Mouse (Mus musculus) retina, postnatal 7 days (tissue): ENCODE measurements around the gene Btbd6.
A peak's percentile ranks its signal among the peaks of the same experiment; 100 is the strongest.

Source experiments
- DNase-seq: peaks from one replicate; pipeline ENCODE4 v3.0.0-alpha.2; 2012; ENCODE audit warnings: low read depth, low spot score

Gene Btbd6

DNA sequence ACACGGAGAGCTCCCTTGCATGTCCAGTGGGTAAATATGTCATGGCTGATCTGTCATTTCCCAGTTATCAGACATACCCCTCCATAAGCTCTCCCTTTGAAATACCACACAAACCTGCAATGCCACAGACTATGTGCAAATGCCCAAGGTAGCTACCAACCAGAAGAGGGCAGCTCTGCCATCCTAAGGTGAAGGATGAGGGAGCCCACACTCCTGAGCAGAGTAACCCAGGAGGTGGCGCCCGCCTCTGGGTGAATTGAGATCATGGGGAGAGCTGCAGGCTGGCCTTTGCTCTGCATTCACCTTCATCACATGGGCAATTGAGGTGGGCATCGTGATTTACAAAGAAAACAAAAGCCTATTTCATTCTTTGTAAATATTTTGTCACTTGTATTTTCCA, 28.7 kb downstream of the Btbd6 start:
- DNase-seq = no peak

DNA sequence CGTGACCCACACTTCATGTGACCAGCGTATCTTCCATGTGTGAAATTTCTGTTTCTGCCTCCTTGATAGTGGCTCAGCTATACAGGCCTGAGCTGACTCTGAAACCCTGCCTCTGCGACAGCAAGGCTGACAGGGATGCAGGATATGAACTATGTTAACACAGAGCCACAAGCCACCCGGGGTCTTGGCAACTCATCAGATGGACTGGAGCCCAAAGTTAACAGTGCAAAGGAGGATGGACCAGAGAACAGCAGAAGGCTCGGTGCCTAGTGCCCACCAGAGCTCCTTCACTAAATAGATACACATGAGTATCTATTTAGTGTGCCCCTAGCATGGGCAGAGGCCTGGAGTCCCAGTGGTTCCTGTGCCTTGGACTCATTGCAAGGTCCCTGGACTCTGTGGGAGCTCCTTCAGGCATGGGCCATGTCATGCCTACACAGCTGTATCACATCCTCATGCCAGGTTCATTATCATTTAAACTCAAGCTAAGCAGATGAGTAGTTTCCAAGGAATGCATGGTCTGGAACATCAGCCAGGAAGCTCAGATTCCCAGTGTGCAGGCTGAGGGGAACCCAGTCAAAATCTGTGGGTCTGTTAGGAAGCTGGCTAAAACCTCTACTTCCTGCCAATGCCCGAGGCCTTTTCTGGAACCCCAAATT, 35.5 kb downstream of the Btbd6 start:
- no peak for DNase-seq

DNA sequence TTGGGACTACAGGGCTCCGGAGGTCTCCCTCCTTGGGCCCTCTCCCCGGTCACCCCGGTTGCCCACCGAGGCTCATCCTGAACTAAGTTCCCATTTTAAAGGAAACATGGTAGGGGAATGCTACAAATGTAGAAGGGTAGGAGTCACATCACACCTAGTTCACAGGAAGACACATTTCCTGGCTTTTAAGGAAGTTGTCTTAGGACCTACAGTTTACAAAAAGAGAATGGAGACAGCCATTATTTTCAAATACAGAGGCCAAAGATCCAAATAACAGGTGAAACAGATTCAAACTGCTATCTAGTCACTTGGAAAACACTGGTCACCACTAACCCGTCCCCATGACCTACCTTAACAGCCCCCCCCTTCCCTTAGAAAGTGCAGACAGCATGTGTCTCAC, 36.2 kb downstream of the Btbd6 start:
- DNase-seq = no peak

DNA sequence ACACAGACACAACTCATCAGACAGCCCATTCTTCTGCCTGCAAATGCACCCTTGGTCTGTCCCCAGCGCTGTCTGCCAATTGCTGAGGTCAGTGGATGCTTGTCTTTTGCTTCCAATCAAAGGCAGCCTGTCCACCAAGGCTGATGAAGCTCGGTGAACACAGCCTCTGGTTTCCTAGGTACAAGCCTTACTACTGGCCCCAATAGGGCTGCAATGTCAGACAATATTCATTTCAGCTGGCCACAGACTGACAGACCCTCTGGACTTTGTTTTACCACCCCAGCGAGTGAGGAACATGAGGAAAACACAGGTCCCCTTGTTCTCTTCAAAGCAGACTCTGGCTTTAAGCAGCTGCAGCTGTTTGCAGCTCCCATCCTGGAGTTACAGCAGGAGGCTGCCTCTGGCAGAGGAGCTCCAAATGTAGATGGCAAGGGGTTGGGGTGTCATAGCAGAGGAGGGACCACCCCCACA, 36.8 kb downstream of the Btbd6 start:
- no peak for DNase-seq

DNA sequence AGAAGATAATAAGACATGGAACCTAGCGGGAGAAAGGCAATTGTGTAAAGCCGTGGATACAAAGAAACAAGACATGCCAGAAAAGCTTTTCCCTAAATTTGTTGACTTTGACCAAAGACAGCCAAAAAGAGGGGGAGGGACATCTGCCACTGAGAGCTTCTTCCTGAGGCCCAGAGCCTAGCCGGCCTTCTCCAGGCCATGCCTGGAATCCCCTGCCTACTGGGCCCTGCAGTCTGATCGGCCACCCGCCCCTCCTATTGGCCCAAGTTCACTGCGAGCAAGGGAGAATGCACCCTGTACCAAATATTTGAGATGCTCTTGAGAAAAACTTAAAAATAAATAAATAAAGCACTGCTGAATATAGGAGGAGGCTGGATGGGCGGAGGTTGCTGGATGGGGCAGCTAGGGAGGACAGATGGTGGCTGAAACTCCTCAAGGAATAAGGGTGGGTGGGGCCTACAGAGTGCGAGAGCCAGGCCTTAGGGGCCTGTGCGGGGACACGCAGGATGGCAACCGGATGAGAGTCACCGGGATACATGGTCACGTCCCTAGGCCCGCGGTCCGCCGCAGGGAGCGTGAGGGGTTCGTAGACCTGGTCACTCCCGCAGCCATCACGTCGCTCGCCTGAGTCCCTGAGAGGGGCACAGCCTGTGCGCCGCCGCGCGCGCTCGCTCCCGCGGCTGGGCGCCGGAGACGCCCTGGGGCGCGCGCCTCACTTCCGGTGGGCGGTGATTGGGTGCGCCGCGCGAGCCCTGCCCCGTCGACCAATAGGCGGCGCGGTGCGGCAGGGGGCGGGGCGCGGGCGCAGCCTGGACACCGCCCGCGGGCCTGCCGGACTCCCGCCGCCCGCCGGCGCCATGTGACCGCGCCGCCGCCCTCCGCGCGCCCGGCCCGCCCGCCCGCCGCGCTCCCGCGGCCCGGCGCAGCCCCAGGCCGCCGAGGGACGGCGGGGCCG, 37.6 kb downstream of the Btbd6 start, which contains the start of gene Pacs2:
Gene Pacs2 (plus strand): TSS at position 905 of the 955 bp plus-strand sequence.
- DNase-seq = peak; percentile 92

DNA sequence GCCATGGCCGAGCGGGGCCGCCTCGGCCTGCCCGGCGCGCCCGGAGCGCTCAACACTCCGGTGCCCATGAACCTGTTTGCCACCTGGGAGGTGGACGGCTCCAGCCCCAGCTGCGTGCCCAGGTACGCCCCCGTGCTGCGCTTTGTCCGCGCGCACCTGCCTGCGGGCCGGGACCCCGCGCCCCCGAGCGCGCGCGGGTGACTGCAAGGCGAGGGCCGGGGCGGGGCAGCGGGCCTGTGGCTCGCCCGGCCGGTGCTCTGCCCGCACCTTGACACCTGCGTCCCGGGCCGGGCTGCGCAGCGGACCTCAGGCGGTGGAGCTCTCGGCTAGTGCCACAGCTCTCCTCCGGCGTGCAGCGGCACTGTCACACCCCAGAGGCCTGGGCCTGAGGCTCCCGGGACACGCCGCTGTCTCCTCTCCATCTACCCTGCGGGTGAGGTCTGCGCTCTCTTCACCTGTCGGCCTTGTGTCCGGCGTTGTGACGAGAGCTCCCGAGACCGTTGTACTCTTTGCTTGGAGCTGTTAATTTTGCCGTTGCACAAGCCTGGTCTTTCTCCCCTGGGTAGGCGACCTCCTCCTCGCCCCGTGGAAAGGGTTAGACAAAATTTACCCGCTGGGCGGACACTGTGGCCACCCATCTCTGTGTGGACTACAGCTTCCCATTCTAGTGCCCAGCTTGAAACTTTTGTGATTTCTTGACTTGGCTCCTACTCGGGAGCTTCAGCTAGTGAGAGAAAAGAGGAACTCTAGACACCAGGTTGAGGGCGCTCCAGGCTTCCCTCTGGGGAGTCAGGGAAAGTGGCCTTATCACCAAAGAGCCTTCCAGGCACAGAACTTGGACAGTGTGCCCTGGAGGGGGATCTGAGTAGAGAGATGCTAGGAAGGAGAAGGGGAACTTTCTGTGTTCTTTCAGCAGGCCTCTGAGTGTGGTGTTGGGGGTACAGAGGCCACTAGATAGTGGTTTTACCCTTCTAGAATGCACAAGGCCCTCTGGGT, 38.6 kb downstream of the Btbd6 start:
- no peak for DNase-seq

DNA sequence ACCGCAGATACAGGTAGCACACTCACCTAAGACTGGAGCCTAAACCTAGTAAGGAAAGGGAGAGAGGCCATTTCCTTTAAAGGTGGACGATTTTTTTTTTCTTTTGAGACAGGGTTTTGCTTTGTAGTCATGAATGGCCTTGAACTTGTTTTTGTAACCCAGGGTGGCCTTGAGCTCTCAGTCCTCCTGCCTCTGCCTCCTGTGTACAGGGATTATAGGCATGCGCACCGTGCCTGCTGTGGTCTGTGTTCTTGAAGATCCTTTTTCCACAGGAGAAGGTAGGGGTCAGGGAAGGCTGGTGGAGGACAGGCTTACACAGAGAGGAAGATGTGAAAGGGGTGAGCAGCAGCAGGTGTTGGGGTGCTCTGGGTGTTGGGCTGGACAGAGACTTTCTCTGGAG, 39.7 kb downstream of the Btbd6 start:
- DNase-seq = no peak

DNA sequence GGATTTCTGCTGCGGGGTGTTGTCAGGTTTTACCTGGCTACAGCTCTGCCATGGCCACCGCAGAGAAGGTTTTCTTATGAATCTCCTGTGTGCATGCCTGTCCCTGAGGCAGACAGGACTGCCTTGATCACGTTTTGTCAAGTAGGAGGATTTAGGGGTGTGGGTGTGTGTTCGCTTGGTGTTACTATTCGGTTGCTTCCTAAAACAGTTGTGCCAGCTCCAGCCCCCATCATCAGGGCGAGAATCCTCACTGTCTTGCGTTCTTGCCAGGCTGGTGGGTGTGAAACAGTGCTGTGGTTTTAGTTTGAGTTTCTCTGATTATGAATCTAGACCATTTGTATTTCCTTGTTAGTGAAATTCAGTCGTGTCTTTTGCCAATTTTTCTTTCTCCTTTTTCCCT, 40.7 kb downstream of the Btbd6 start:
- DNase-seq = no peak

DNA sequence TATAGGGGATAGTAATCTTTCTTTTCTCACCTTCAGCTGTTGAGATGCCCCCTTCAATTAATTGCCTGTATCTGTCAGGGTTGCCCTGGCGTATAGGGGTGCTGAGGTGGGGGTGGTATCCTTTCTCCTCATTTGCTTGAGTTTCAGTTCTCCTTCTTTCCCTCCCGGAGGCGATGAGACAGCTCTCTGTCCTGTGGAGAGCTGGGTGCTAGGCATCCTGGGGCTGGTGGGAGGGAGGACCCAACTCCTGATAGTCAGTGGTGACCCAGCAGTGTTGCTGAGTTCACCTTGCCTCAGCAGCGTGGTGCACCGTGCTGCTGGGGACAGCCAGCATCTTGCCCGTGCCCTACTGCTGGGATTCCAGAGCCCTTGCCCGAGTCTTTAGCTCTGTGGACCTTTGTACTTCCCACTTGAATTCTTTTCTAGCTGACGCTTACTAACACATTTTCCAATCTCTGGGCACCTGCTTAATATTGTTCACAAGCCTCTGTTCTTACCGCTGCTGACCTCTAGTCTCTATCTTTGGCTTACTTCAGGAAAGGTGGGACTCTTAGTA, 41.2 kb downstream of the Btbd6 start:
- DNase-seq = no peak

DNA sequence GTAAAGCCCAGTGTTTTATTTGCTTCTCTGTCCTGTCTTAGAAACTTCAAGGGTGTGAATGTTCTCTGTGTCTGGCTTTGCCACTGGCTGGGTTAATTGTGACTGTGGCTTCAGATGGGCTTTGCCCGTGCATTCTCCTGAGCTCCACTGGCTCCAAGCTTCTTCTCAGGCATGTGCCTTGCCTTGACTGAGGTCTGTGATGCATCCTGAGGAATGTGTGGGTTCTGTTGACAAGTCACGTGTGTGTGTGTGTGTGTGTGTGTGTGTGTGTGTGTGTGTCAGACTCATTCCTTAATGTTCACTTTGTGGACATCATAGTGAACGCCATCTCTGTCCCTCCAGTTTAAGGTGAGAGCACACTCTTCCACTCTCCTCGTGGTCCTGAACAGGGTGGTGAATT, 42.5 kb downstream of the Btbd6 start:
- DNase-seq = no peak

DNA sequence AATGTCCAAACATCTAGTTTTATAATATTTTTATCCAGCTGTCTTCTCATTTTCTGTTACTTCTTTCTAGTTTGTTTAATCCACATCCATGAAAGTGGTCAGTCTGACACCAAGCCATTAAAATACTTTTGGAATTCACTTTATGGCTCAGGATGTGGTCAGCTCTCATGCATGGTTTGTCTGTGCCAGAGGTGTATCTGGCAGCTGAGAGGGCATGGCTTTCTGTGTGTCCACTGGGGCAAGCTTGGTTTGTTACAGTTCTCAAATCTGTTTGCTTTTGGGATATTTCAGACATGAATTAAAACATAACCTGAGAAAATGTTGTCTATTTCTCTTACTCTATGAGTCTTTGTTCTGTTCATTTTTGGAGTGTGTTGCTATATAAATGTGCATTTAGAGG, 45.2 kb downstream of the Btbd6 start:
- no peak for DNase-seq

DNA sequence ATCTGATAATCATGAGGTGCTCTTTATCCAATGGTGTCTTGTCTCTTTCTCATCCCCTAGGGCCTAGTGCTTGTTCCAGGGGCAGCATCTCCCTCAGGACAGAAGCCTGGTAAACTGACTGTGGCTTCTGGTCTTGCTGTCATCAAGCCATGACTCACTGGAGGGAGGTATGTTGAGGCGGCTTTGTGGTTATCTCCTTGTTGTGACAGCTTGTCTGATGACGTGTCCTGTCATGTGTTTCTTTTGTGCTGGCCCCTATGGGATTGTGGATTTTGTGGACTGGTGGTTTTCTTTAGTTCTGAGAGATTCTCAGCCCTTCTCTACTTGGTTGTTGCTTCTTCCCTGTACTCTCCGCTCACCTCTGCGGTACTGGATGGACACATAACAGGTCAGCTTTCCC, 46.8 kb downstream of the Btbd6 start:
- no peak for DNase-seq

DNA sequence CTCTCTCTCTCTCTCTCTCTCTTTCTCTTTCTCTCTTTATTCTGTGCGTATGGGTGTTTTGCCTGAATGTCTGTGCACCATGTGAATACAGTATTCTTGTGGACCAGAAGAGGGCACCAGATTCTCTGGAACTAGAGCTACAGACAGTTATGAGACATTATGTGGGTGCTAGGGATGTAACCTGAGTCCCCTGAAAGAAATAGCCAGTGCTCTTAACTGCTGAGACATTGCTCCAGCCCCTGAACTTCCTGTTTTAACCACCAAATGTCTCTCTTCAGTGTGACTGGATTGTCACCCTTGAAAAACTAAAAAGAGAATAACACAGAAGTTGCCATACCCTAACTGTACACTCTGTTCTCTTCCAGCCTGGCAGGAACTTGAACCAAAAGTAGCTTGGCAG, 50.3 kb downstream of the Btbd6 start:
- no peak for DNase-seq

DNA sequence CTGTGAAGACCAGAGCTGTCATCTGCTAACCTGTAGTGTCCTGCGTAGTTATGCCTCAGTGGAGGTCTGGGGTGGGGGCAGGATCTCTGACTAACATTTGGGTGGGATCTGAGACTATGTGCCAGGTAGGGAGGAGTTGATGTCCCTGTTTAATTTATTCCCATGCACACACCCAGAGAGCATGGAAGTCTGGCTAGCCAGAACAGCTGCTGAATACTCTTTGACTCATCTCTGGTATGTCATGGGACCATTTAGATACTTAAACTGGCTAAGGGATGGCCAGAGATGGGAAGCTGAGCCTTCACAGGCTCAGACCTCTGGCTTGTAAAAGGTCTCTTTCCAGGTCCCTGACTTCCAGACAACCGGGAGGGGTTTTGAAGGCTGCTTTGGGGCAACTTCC, 51.2 kb downstream of the Btbd6 start:
- DNase-seq = no peak

DNA sequence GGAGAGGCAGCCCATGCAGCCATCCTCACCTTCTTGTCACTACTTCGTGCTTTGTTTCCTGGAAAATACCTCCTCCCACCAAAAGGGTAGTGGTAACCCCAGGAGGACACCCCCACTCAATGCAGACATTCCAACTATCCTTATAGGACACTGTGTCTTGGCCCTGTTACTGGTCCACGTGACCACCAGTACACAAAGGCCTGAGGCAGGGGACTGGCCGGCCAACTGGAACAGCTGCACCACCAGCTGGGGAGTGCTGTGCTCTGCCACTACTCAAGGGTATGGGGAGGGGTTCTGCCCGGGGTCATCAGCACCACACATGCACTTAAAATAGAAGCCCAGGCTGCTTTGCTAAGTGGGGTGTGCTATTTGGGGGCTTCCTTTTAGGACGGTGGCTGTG, 51.8 kb downstream of the Btbd6 start:
- no peak for DNase-seq
